10 mouse cellular contexts compared by ENCODE assay signal in genomic region chr4:119125577-119126270, GRCm38 (mm10). TPM values are rescaled to one million over a fixed set of nuclear protein-coding genes. Genes with fewer than 3 reads are reported as not detected.
DNase-seq lines count a peak whose midpoint lies in the region; ATAC-seq lines count a peak whose summit lies in the region.
"Had no signal": no experiment of that assay in that cellular context is flagged by ENCODE, and none has a peak within 500 bp of the region (broad histone marks: within the 10 kb centered on the region; RNA-seq: fewer than 3 reads in every experiment).

No protein-coding gene starts in this region.

- H3K4me2 ChIP-seq in heart, embryonic 14.5 days (ENCODE audit: low read length): no peak overlapping the region

- no peaks in the 10 kb centered on the region for H3K27me3 ChIP-seq in heart, embryonic 14.5 days (ENCODE audit: control insufficient read depth, insufficient read depth, low read length)

- 51% methylated on average over 9 of the region's 9 CpGs for WGBS in heart, embryonic 14.5 days

- no peaks in the 10 kb centered on the region for H3K9me3 ChIP-seq in heart, embryonic 14.5 days (ENCODE audit: control insufficient read depth, low read length)

- no peak overlapping the region for H3K4me3 ChIP-seq in heart, embryonic 14.5 days (ENCODE audit: control insufficient read depth in 1 of 2, insufficient read depth in 1 of 2, low read depth in 1 of 2, low read length in 2 of 2)

- H3K9ac ChIP-seq in heart, embryonic 14.5 days (ENCODE audit: low read length): peak overlapping the region; percentile 0; the same call in 1 of the 2 replicates

- H3K27ac ChIP-seq in heart, embryonic 14.5 days (replicated peaks in 1 of 2; ENCODE audit: control insufficient read depth in 1 of 2, insufficient read depth in 1 of 2, low read depth in 2 of 2, low read length in 2 of 2): peak overlapping the region; percentile 4 to 15; a peak in 2 of 4 replicates

- H3K4me1 ChIP-seq in heart, embryonic 14.5 days (ENCODE audit: control insufficient read depth in 2 of 2, insufficient read depth in 2 of 2, low read length in 2 of 2): peaks cover 59 to 81% of the 10 kb centered on the region in 2 experiments

- ATAC-seq in heart, embryonic 14.5 days (ENCODE audit: insufficient number of reproducible peaks, insufficient read depth, low FRiP score, low read depth): no peak; the same call in 1 of the 2 replicates

- H3K36me3 ChIP-seq in heart, embryonic 14.5 days (ENCODE audit: control insufficient read depth, insufficient read depth, low read length): peaks cover 86% of the 10 kb centered on the region

- DNase-seq in heart, adult 8-10 months (ENCODE audit: low spot score): no peak
- peak; percentile 54 for DNase-seq in CD4-positive, CD25-positive, alpha-beta regulatory T cell, adult 2 months (ENCODE audit: low read depth, low spot score)
- DNase-seq in brain, adult 2 months (ENCODE audit: low read depth, low spot score): peak; percentile 29
- peak; percentile 43 for DNase-seq in lung, postnatal 25 days (ENCODE audit: low spot score)
- DNase-seq in spleen, postnatal 4 days (ENCODE audit: low spot score in 2 of 2): no peak
- DNase-seq in layer of hippocampus, adult 8-10 months (ENCODE audit: low spot score in 2 of 2): no peak
- no peak for DNase-seq in layer of hippocampus, adult 9-11 months
- DNase-seq: cerebellum, postnatal 14 days; gastrocnemius, postnatal 25 days had no signal

RNA-seq across cellular contexts. Expression of gene Slc2a1, which starts 17.2 kb away (rescaled TPM):
- polyA plus RNA-seq in heart, embryonic 14.5 days (2014; fragmentation: Nextera tagmentation; extraction: Ambion mirVana): 159 and 166 TPM in 2 replicates
- total RNA-seq in heart, adult 8-10 months (2022): 10 to 100 TPM; 12.6 to 22.5 (median 14.9) TPM
- 10 to 100 TPM; 86.4 to 96.6 (median 91.0) TPM for total RNA-seq in layer of hippocampus, adult 8-10 months (2022)

RNA-seq across cellular contexts. Expression of gene Zfp691, which starts 48.3 kb away (rescaled TPM):
- 11.2 and 12.0 TPM in 2 replicates for polyA plus RNA-seq in heart, embryonic 14.5 days (2014; fragmentation: Nextera tagmentation; extraction: Ambion mirVana)
- total RNA-seq in heart, adult 8-10 months (2022): 10 to 100 TPM; 19.3 to 23.9 (median 22.6) TPM
- total RNA-seq in layer of hippocampus, adult 8-10 months (2022): 10 to 100 TPM in 1 of 4 experiments, 1 to 10 TPM in 3; 5.8 to 10.9 (median 7.5) TPM

Comparison
In these comparisons a context has a peak if more than half of its experiments do, and no peak if none do; other contexts are left out.
1. DNase-seq: peak in CD4-positive, CD25-positive, alpha-beta regulatory T cell, adult 2 months (single experiment), brain, adult 2 months (single experiment) and lung, postnatal 25 days (single experiment); none in heart, adult 8-10 months (single experiment), spleen, postnatal 4 days (0 of 2), layer of hippocampus, adult 8-10 months (0 of 2) and layer of hippocampus, adult 9-11 months (single experiment).